Mouse (Mus musculus) ES-E14 (cell line): Measurements from ENCODE around the gene Phyhipl. TPM values are rescaled to one million over a fixed set of nuclear protein-coding genes. Genes with fewer than 3 reads are reported as not detected.

Source experiments
- DNase-seq: peaks from one replicate; pipeline ENCODE4 v3.0.0-alpha.2; 2013; ENCODE audit warnings: low read depth, low spot score
- H3K27ac ChIP-seq: 2 replicates; pipeline ENCODE4 v1.5.1; 2012; ENCODE audit warnings: low read depth, mild to moderate bottlenecking, low read length, moderate library complexity, mixed read lengths; ENCODE audit not compliant: poor library complexity, insufficient read depth, severe bottlenecking
- H3K36me3 ChIP-seq: 2 replicates; pipeline ENCODE4 v1.6.1; 2012; ENCODE audit warnings: mild to moderate bottlenecking, low read length, moderate library complexity, mixed read lengths; ENCODE audit not compliant: control insufficient read depth, poor library complexity, insufficient read depth, severe bottlenecking
- H3K4me1 ChIP-seq, 2 experiments: fragments of 150-350 bp in 1 of 2; sonication (generic) in 1 of 2; 2 replicates each; pipeline ENCODE4 v1.6.1; 2012; ENCODE audit warnings: low read length in 2 of 2, mild to moderate bottlenecking in 1 of 2, mixed read lengths in 1 of 2; ENCODE audit not compliant: control insufficient read depth in 2 of 2, insufficient read depth in 2 of 2, poor library complexity in 1 of 2
- H3K4me3 ChIP-seq, 2 experiments: fragments of 150-350 bp in 1 of 2; sonication (generic) in 1 of 2; 2 replicates each; pipeline ENCODE4 v1.5.1; 2012; ENCODE audit warnings: low read length in 2 of 2, low read depth in 1 of 2, mild to moderate bottlenecking in 1 of 2, mixed read lengths in 1 of 2; ENCODE audit not compliant: insufficient read depth in 1 of 2, poor library complexity in 1 of 2, severe bottlenecking in 1 of 2
- H3K9ac ChIP-seq: 2 replicates; pipeline ENCODE4 v1.6.1; 2012; ENCODE audit warnings: low read depth, mild to moderate bottlenecking, low read length, mixed read lengths; ENCODE audit not compliant: poor library complexity, insufficient read depth, severe bottlenecking
- H3K9me3 ChIP-seq: fragments of 150-350 bp; sonication (generic); 2 replicates; pipeline ENCODE4 v1.6.1; 2012; ENCODE audit warnings: low read depth, mild to moderate bottlenecking, low read length; ENCODE audit not compliant: control insufficient read depth, insufficient read depth
- CHD2 ChIP-seq: IDR thresholded peaks from 2 replicates; pipeline ENCODE4 v1.6.1; 2014; ENCODE audit warnings: mild to moderate bottlenecking, low read depth, low read length, inconsistent platforms
- HCFC1 ChIP-seq: IDR thresholded peaks from 2 replicates; pipeline ENCODE4 v1.6.1; 2012; ENCODE audit warnings: low read length, inconsistent platforms, borderline replicate concordance; ENCODE audit not compliant: insufficient read depth
- MAFK ChIP-seq: IDR thresholded peaks from 2 replicates; pipeline ENCODE4 v1.6.1; 2014; ENCODE audit warnings: mild to moderate bottlenecking, low read depth, low read length, inconsistent platforms; ENCODE audit not compliant: insufficient read depth
- ZC3H11A ChIP-seq: IDR thresholded peaks from 2 replicates; pipeline ENCODE4 v1.6.1; 2012; ENCODE audit warnings: low read depth, mild to moderate bottlenecking, inconsistent platforms, low read length, borderline replicate concordance
- ZNF384 ChIP-seq: IDR thresholded peaks from 2 replicates; pipeline ENCODE4 v1.6.1; 2012; ENCODE audit warnings: low read depth, low read length, inconsistent platforms
- in situ Hi-C, 2 experiments: fragments of 600-800 bp; cut with MboI; formaldehyde crosslinking; loops; one replicate each; pipeline ENCODE4 v1.15.1; 2025; ENCODE audit warnings: low sequenced_read_pairs in 2 of 2, inconsistent platforms in 1 of 2; ENCODE audit not compliant: unreplicated experiment in 2 of 2
- total RNA-seq: library from RNA; depleted of rRNA; stranded (reverse); fragments of 300-350 nt; gene quantifications from 2 replicates; pipeline ENCODE4 v1.2.3, GENCODE M21; 2012

Phyhipl gene
- total RNA-seq, 1 experiment, result 1.5 TPM

DNA sequence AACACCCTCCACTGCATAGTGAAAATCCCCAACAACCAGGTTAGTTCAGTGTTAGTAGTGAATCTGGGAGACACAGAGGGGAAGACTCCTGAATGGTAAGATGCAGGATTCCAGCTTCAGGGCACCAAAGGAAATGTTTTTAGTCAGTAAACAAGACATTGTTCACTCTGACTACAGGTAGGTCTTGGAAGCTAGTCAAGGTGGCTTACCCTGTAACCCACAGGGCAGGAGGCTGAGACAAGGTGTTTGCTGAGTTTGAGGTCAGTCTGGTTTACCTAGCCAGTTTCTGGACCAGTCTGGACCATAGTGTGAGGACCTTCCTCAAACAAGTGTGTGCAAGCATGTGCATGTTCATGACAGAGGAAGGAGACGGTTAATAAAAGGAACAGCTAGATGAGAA, 22.2 kb upstream of the Phyhipl start:
- Histone ChIP-seq H3K4me3 (no peak overlapping the region), H3K36me3 (no peaks in the 10 kb centered on the region), H3K9ac (no peak overlapping the region), H3K9me3 (no peaks in the 10 kb centered on the region), H3K4me1 (no peaks in the 10 kb centered on the region; a peak in 1 of 4 replicates), H3K27ac (no peak overlapping the region)
- in situ Hi-C loops, result no loop called here
- no peak for TF ChIP-seq HCFC1
- no peak for TF ChIP-seq ZC3H11A
- TF ChIP-seq ZNF384, result no peak
- no peak for TF ChIP-seq MAFK
- TF ChIP-seq CHD2, result no peak
- no peak for DNase-seq

DNA sequence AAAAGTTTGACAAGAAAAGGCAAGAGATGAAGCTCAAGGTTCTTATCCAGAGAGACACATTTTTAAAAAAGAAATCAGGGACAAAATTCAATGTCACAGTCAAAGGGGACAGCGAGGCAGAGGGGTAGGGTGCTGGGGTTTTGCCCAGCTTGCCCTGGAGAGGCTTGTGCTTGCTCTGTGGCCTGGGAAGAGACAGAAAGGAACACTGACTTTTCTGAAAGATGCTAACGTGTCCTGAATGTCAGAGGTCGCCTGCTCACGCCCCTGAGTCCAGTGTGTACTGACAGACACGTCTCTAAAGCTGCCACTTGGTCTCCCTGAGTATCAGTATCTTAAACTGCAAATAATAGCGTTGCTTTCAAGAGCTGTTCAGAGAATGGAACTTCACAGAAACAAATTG, 507 bp upstream of the Phyhipl start:
- TF ChIP-seq ZC3H11A (no peak), MAFK (no peak), ZNF384 (no peak), HCFC1 (no peak), CHD2 (no peak)
- H3K4me3 ChIP-seq, result no peak overlapping the region
- no peaks in the 10 kb centered on the region for H3K9me3 ChIP-seq
- in situ Hi-C loops, result no loop called here
- H3K36me3 ChIP-seq, result no peaks in the 10 kb centered on the region
- no peak for DNase-seq
- H3K27ac ChIP-seq, result no peak overlapping the region
- H3K4me1 ChIP-seq, result no peaks in the 10 kb centered on the region
- H3K9ac ChIP-seq, result no peak overlapping the region

- in situ Hi-C loops, result no loop called here
- Histone ChIP-seq H3K4me3 (no peak overlapping the region), H3K27ac (no peak overlapping the region), H3K36me3 (no peaks in the 10 kb centered on the region), H3K9me3 (no peaks in the 10 kb centered on the region), H3K4me1 (no peaks in the 10 kb centered on the region), H3K9ac (no peak overlapping the region)
- DNase-seq, result no peak
- TF ChIP-seq HCFC1 (no peak), MAFK (no peak), ZC3H11A (no peak), ZNF384 (no peak), CHD2 (no peak)
Measured at GRCm38 (mm10) chr10:70654655-70655054, 1.1 kb downstream of the Phyhipl start.

GRCm38 (mm10) chr10:70654139-70654538, 1.6 kb downstream of the Phyhipl start:
- no peaks in the 10 kb centered on the region for H3K36me3 ChIP-seq
- H3K4me3 ChIP-seq, result no peak overlapping the region
- no peaks in the 10 kb centered on the region for H3K4me1 ChIP-seq
- no peak overlapping the region for H3K9ac ChIP-seq
- no peaks in the 10 kb centered on the region for H3K9me3 ChIP-seq
- in situ Hi-C loops, result no loop called here
- no peak overlapping the region for H3K27ac ChIP-seq
- no peak for DNase-seq
- no peak for TF ChIP-seq ZNF384
- TF ChIP-seq MAFK, result no peak
- TF ChIP-seq HCFC1, result no peak
- TF ChIP-seq CHD2, result no peak
- no peak for TF ChIP-seq ZC3H11A
